Mouse (Mus musculus) T-helper 2 cell (primary cell): Measurements from ENCODE around the gene Pilra.

Experiments used
- in situ Hi-C: fragments of 300-600 bp; cut with MboI, MseI; formaldehyde crosslinking; loops from one replicate; pipeline ENCODE4 v1.15.1; 2025; ENCODE audit warnings: high pct_unique_total_duplicates

Pilra gene

GRCm38 (mm10) chr5:137779053-137779933 lies 56.8 kb downstream of the Pilra start:
- in situ Hi-C loops, result loop anchor here (5.0 kb wide), 1 partner anchor 247 kb away; the partner anchor contains the start of genes Epo and Gnb2

- in situ Hi-C loops, result loop anchor here (5.0 kb wide), 1 partner anchor 246 kb away; the partner anchor contains the start of genes Epo and Gnb2
These were observed 57.4 kb downstream of the Pilra start, which contains the start of gene Ppp1r35 for GRCm38 (mm10) chr5:137778635-137779034. Gene Ppp1r35 (plus strand): TSS chr5:137778849.

GRCm38 (mm10) chr5:137777267-137777845 lies 58.7 kb downstream of the Pilra start:
- in situ Hi-C loops, result loop anchor here (5.0 kb wide), 1 partner anchor 245 kb away; the partner anchor contains the start of genes Epo and Gnb2

- in situ Hi-C loops, result loop anchor here (5.0 kb wide), 1 partner anchor 244 kb away; the partner anchor contains the start of genes Epo and Gnb2
These were observed 59.6 kb downstream of the Pilra start for GRCm38 (mm10) chr5:137776408-137776918.

- in situ Hi-C loops, result loop anchor here (5.0 kb wide), 1 partner anchor 243 kb away; the partner anchor contains the start of genes Epo and Gnb2
These were observed 60.3 kb downstream of the Pilra start for GRCm38 (mm10) chr5:137775587-137776290.

GRCm38 (mm10) chr5:137772755-137773154 lies 63.3 kb downstream of the Pilra start:
- in situ Hi-C loops, result no loop called here
